Mouse (Mus musculus): ENCODE measurements at regions not wholly inside any gene's neighbourhood (a gene's known extent, or its start where the extent isn't known, plus 50 kb on each side); places are given as distances from the start of the nearest gene placed in this dataset.

GRCm38 (mm10) chr10:99366162-99366561, 103.1 kb downstream of the Dusp6 start:
- Histone ChIP-seq H3K4me3 (ENCODE audit: insufficient read depth, low read length) (no peak overlapping the region), H3K27ac (ENCODE audit: insufficient read depth, low read length) (no peak overlapping the region), H3K4me1 (ENCODE audit: control insufficient read depth, insufficient read depth, low read length) (no peaks in the 10 kb centered on the region)
- TF ChIP-seq POLR2A (IDR thresholded peaks at IDR 0.05; ENCODE audit: low read depth, low read length) (no peak), CTCF (IDR thresholded peaks at IDR 0.05; ENCODE audit: borderline replicate concordance, insufficient read depth, low read length) (no peak)

- no peak overlapping the region for H3K27ac ChIP-seq (ENCODE audit: insufficient read depth, low read length)
- no peak for TF ChIP-seq CTCF (IDR thresholded peaks at IDR 0.05; ENCODE audit: borderline replicate concordance, insufficient read depth, low read length)
- no peak for TF ChIP-seq POLR2A (IDR thresholded peaks at IDR 0.05; ENCODE audit: low read depth, low read length)
- H3K4me3 ChIP-seq (ENCODE audit: insufficient read depth, low read length): no peak overlapping the region
- no peaks in the 10 kb centered on the region for H3K4me1 ChIP-seq (ENCODE audit: control insufficient read depth, insufficient read depth, low read length)
These were observed 104.7 kb downstream of the Dusp6 start for GRCm38 (mm10) chr10:99367757-99368156.

GRCm38 (mm10) chr10:99375101-99375500, 112.1 kb downstream of the Dusp6 start:
- no peak for TF ChIP-seq POLR2A (IDR thresholded peaks at IDR 0.05; ENCODE audit: low read depth, low read length)
- TF ChIP-seq CTCF (IDR thresholded peaks at IDR 0.05; ENCODE audit: borderline replicate concordance, insufficient read depth, low read length): no peak
- no peaks in the 10 kb centered on the region for H3K4me1 ChIP-seq (ENCODE audit: control insufficient read depth, insufficient read depth, low read length)
- H3K27ac ChIP-seq (ENCODE audit: insufficient read depth, low read length): no peak overlapping the region

GRCm38 (mm10) chr10:99376430-99376829, 113.4 kb downstream of the Dusp6 start:
- Histone ChIP-seq H3K27ac (ENCODE audit: insufficient read depth, low read length) (no peak overlapping the region), H3K4me3 (ENCODE audit: insufficient read depth, low read length) (no peak overlapping the region), H3K4me1 (ENCODE audit: control insufficient read depth, insufficient read depth, low read length) (no peaks in the 10 kb centered on the region)
- no peak for TF ChIP-seq CTCF (IDR thresholded peaks at IDR 0.05; ENCODE audit: borderline replicate concordance, insufficient read depth, low read length)
- TF ChIP-seq POLR2A (IDR thresholded peaks at IDR 0.05; ENCODE audit: low read depth, low read length): no peak

More at GRCm38 (mm10) chr10:99375101-99375500, 112.1 kb downstream of the Dusp6 start:
- no peak overlapping the region for H3K4me3 ChIP-seq (ENCODE audit: insufficient read depth, low read length)

GRCm38 (mm10) chr10:99377548-99377947, 114.5 kb downstream of the Dusp6 start:
- H3K4me3 ChIP-seq (ENCODE audit: insufficient read depth, low read length): no peak overlapping the region
- H3K27ac ChIP-seq (ENCODE audit: insufficient read depth, low read length): no peak overlapping the region
- H3K4me1 ChIP-seq (ENCODE audit: control insufficient read depth, insufficient read depth, low read length): no peaks in the 10 kb centered on the region
- TF ChIP-seq CTCF (IDR thresholded peaks at IDR 0.05; ENCODE audit: borderline replicate concordance, insufficient read depth, low read length) (no peak), POLR2A (IDR thresholded peaks at IDR 0.05; ENCODE audit: low read depth, low read length) (no peak)

GRCm38 (mm10) chr10:99379156-99379555, 116.1 kb downstream of the Dusp6 start:
- Histone ChIP-seq H3K4me1 (ENCODE audit: control insufficient read depth, insufficient read depth, low read length) (no peaks in the 10 kb centered on the region), H3K27ac (ENCODE audit: insufficient read depth, low read length) (no peak overlapping the region), H3K4me3 (ENCODE audit: insufficient read depth, low read length) (no peak overlapping the region)
- no peak for TF ChIP-seq CTCF (IDR thresholded peaks at IDR 0.05; ENCODE audit: borderline replicate concordance, insufficient read depth, low read length)
- TF ChIP-seq POLR2A (IDR thresholded peaks at IDR 0.05; ENCODE audit: low read depth, low read length): no peak

- Histone ChIP-seq H3K4me1 (ENCODE audit: control insufficient read depth, insufficient read depth, low read length) (peaks cover 2% of the 10 kb centered on the region; the same call in 1 of the 2 replicates), H3K27ac (ENCODE audit: insufficient read depth, low read length) (no peak overlapping the region), H3K4me3 (ENCODE audit: insufficient read depth, low read length) (no peak overlapping the region)
- TF ChIP-seq CTCF (IDR thresholded peaks at IDR 0.05; ENCODE audit: borderline replicate concordance, insufficient read depth, low read length) (no peak), POLR2A (IDR thresholded peaks at IDR 0.05; ENCODE audit: low read depth, low read length) (no peak)
These were observed 117.1 kb downstream of the Dusp6 start for GRCm38 (mm10) chr10:99380170-99380569.

- TF ChIP-seq POLR2A (IDR thresholded peaks at IDR 0.05; ENCODE audit: low read depth, low read length) (no peak), CTCF (IDR thresholded peaks at IDR 0.05; ENCODE audit: borderline replicate concordance, insufficient read depth, low read length) (no peak)
- Histone ChIP-seq H3K27ac (ENCODE audit: insufficient read depth, low read length) (no peak overlapping the region), H3K4me3 (ENCODE audit: insufficient read depth, low read length) (no peak overlapping the region), H3K4me1 (ENCODE audit: control insufficient read depth, insufficient read depth, low read length) (peaks cover 2% of the 10 kb centered on the region; the same call in 1 of the 2 replicates)
These were observed 120.0 kb downstream of the Dusp6 start for GRCm38 (mm10) chr10:99383028-99383427.

- H3K27ac ChIP-seq (ENCODE audit: insufficient read depth, low read length): no peak overlapping the region
- no peak overlapping the region for H3K4me3 ChIP-seq (ENCODE audit: insufficient read depth, low read length)
- TF ChIP-seq POLR2A (IDR thresholded peaks at IDR 0.05; ENCODE audit: low read depth, low read length): no peak
- no peak for TF ChIP-seq CTCF (IDR thresholded peaks at IDR 0.05; ENCODE audit: borderline replicate concordance, insufficient read depth, low read length)
These were observed 121.3 kb downstream of the Dusp6 start for GRCm38 (mm10) chr10:99384366-99384765.

GRCm38 (mm10) chr10:99384851-99385250, 121.8 kb downstream of the Dusp6 start:
- H3K4me1 ChIP-seq (ENCODE audit: control insufficient read depth, insufficient read depth, low read length): peaks cover 2% of the 10 kb centered on the region; the same call in 1 of the 2 replicates
- no peak overlapping the region for H3K27ac ChIP-seq (ENCODE audit: insufficient read depth, low read length)
- TF ChIP-seq POLR2A (IDR thresholded peaks at IDR 0.05; ENCODE audit: low read depth, low read length): no peak
- TF ChIP-seq CTCF (IDR thresholded peaks at IDR 0.05; ENCODE audit: borderline replicate concordance, insufficient read depth, low read length): no peak
- no peak overlapping the region for H3K4me3 ChIP-seq (ENCODE audit: insufficient read depth, low read length)

More at GRCm38 (mm10) chr10:99384366-99384765, 121.3 kb downstream of the Dusp6 start:
- peaks cover 2% of the 10 kb centered on the region; the same call in 1 of the 2 replicates for H3K4me1 ChIP-seq (ENCODE audit: control insufficient read depth, insufficient read depth, low read length)
